In genomic region chr9:110834411-110834810, GRCm38 (mm10) we compare ENCODE assay signal across 25 mouse cellular contexts. TPM values are rescaled to one million over a fixed set of nuclear protein-coding genes. Genes with fewer than 3 reads are reported as not detected.
DNase-seq lines count a peak whose midpoint lies in the region; ATAC-seq and TF ChIP-seq lines count a peak whose summit lies in the region.
"Had no signal": no experiment of that assay in that cellular context is flagged by ENCODE, and none has a peak within 500 bp of the region (broad histone marks: within the 10 kb centered on the region; RNA-seq: fewer than 3 reads in every experiment).

TSS of gene Prss45 (plus strand) at chr9:110834588.

- no peak for DNase-seq in heart, postnatal 36 days
- DNase-seq in kidney, adult 2 months, result no peak
- no peak for DNase-seq in neural tube, embryonic 10.5 days (ENCODE audit: extremely low spot score, low spot score)
- no peak for DNase-seq in hindbrain, postnatal 0 days (ENCODE audit: low spot score)
- DNase-seq in embryo, embryonic 10 days (ENCODE audit: low spot score), result no peak
- DNase-seq: cerebellum, postnatal 10 days; kidney, adult 8-10 months; lung, adult 2 months; thymus, postnatal 36 days had no signal

- H3K4me2 ChIP-seq in heart, embryonic 12.5 days, result peak within 1 kb of the TSS; percentile 20; the same call in 1 of the 2 replicates
- peak within 1 kb of the TSS; percentile 25; the same call in 1 of the 2 replicates for H3K4me2 ChIP-seq in kidney, embryonic 15.5 days
- 0 out of 2 replicates have a peak within 1 kb of the TSS, but pooled peaks have one; percentile 7 for H3K4me2 ChIP-seq in neural tube, embryonic 12.5 days (replicated peaks)
- no peak within 1 kb of the TSS for H3K4me2 ChIP-seq in hindbrain, postnatal 0 days (ENCODE audit: low read depth, low read length)

- no peak within 1 kb of the TSS for H3K9ac ChIP-seq in heart, embryonic 12.5 days
- H3K9ac ChIP-seq in kidney, embryonic 15.5 days, result no peak within 1 kb of the TSS
- H3K9ac ChIP-seq in neural tube, embryonic 12.5 days, result no peak within 1 kb of the TSS
- H3K9ac ChIP-seq in hindbrain, postnatal 0 days (replicated peaks; ENCODE audit: low read length), result no peak within 1 kb of the TSS

- no peak for TF ChIP-seq POLR2A in kidney, adult 2 months (IDR thresholded peaks at IDR 0.05; ENCODE audit: low read depth, low read length)

- H3K27me3 ChIP-seq in heart, embryonic 12.5 days (replicated peaks), result peaks cover 11% of the 10 kb centered on the region
- H3K27me3 ChIP-seq in kidney, embryonic 15.5 days, result no peaks in the 10 kb centered on the region
- no peaks in the 10 kb centered on the region for H3K27me3 ChIP-seq in kidney, adult 2 months (replicated peaks; ENCODE audit: control insufficient read depth, insufficient read depth, low read length)
- no peaks in the 10 kb centered on the region for H3K27me3 ChIP-seq in neural tube, embryonic 12.5 days (replicated peaks)
- no peaks in the 10 kb centered on the region for H3K27me3 ChIP-seq in hindbrain, postnatal 0 days (ENCODE audit: insufficient read depth, low read length)

- H3K36me3 ChIP-seq in heart, embryonic 12.5 days, result no peaks in the 10 kb centered on the region
- H3K36me3 ChIP-seq in kidney, embryonic 15.5 days, result no peaks in the 10 kb centered on the region
- no peaks in the 10 kb centered on the region for H3K36me3 ChIP-seq in kidney, adult 2 months (ENCODE audit: control insufficient read depth, insufficient read depth, low read length)
- H3K36me3 ChIP-seq in neural tube, embryonic 12.5 days, result no peaks in the 10 kb centered on the region
- H3K36me3 ChIP-seq in hindbrain, postnatal 0 days (ENCODE audit: insufficient read depth, low read length), result no peaks in the 10 kb centered on the region
- H3K36me3 ChIP-seq: G1E had no signal

- H3K4me3 ChIP-seq in heart, embryonic 12.5 days, result no peak within 1 kb of the TSS
- no peak within 1 kb of the TSS for H3K4me3 ChIP-seq in kidney, embryonic 15.5 days (replicated peaks)
- no peak within 1 kb of the TSS for H3K4me3 ChIP-seq in kidney, adult 2 months (ENCODE audit: insufficient read depth, low read depth, low read length)
- H3K4me3 ChIP-seq in neural tube, embryonic 12.5 days, result no peak within 1 kb of the TSS
- H3K4me3 ChIP-seq in hindbrain, postnatal 0 days (ENCODE audit: low read length), result no peak within 1 kb of the TSS
- H3K4me3 ChIP-seq: erythroblast, embryonic 14.5 days had no signal

- H3K27ac ChIP-seq in heart, embryonic 12.5 days (ENCODE audit: poor library complexity, severe bottlenecking), result no peak within 1 kb of the TSS
- no peak within 1 kb of the TSS for H3K27ac ChIP-seq in kidney, embryonic 15.5 days
- no peak within 1 kb of the TSS for H3K27ac ChIP-seq in kidney, adult 2 months (ENCODE audit: insufficient read depth, low read depth, low read length)
- no peak within 1 kb of the TSS for H3K27ac ChIP-seq in neural tube, embryonic 12.5 days
- 0 out of 2 replicates have a peak within 1 kb of the TSS, but pooled peaks have one; percentile 58 for H3K27ac ChIP-seq in hindbrain, postnatal 0 days
- H3K27ac ChIP-seq: stomach, postnatal 0 days had no signal

- no peaks in the 10 kb centered on the region for H3K9me3 ChIP-seq in heart, embryonic 12.5 days (replicated peaks)
- H3K9me3 ChIP-seq in kidney, embryonic 15.5 days (replicated peaks), result no peaks in the 10 kb centered on the region
- no peaks in the 10 kb centered on the region for H3K9me3 ChIP-seq in neural tube, embryonic 12.5 days
- H3K9me3 ChIP-seq in hindbrain, postnatal 0 days (ENCODE audit: low read length), result no peaks in the 10 kb centered on the region
- H3K9me3 ChIP-seq: G1E had no signal

- TF ChIP-seq CTCF in kidney, adult 2 months (conservative IDR thresholded peaks at IDR 0.05; ENCODE audit: insufficient read depth, insufficient read length, low read depth, low read length), result no peak
- no peak for TF ChIP-seq CTCF in hindbrain, postnatal 0 days (IDR thresholded peaks at IDR 0.05; ENCODE audit: low read depth)

- no peaks in the 10 kb centered on the region for H3K4me1 ChIP-seq in heart, embryonic 12.5 days (replicated peaks)
- H3K4me1 ChIP-seq in kidney, embryonic 15.5 days, result no peaks in the 10 kb centered on the region
- no peaks in the 10 kb centered on the region for H3K4me1 ChIP-seq in kidney, adult 2 months (ENCODE audit: control insufficient read depth, insufficient read depth, low read length)
- H3K4me1 ChIP-seq in neural tube, embryonic 12.5 days, result no peaks in the 10 kb centered on the region
- H3K4me1 ChIP-seq in hindbrain, postnatal 0 days (ENCODE audit: insufficient read depth, low read length), result no peaks in the 10 kb centered on the region

- intact Hi-C loops in heart, postnatal 36 days (cut with DNase I), result no loop called here

- no peak for ATAC-seq in heart, embryonic 12.5 days (ENCODE audit: insufficient number of reproducible peaks, low FRiP score)
- ATAC-seq in kidney, embryonic 15.5 days (replicated peaks; ENCODE audit: low FRiP score), result no peak
- no peak for ATAC-seq in neural tube, embryonic 12.5 days (ENCODE audit: low FRiP score, low read depth)
- ATAC-seq in hindbrain, postnatal 0 days, result no peak
- ATAC-seq: forebrain, embryonic 16.5 days had no signal

- WGBS in heart, embryonic 12.5 days, result 64% methylated on average over 19 of the region's 19 CpGs
- WGBS in kidney, embryonic 15.5 days, result 89% methylated on average over 19 of the region's 19 CpGs
- WGBS in kidney, adult 2 months, result 88% methylated on average over 19 of the region's 19 CpGs
- 82% methylated on average over 19 of the region's 19 CpGs for WGBS in neural tube, embryonic 12.5 days
- WGBS in hindbrain, postnatal 0 days, result 82% methylated on average over 19 of the region's 19 CpGs

RNA-seq across cellular contexts. Expression of gene Prss45, which starts in this region (rescaled TPM):
- polyA plus RNA-seq in heart, embryonic 12.5 days (2016; fragmentation: Nextera tagmentation; extraction: Ambion mirVana), result not detected in 2 replicates
- total RNA-seq in heart, postnatal 36 days (2021), result not detected
- polyA plus RNA-seq in kidney, embryonic 15.5 days (2015; fragmentation: Nextera tagmentation; extraction: Ambion mirVana), result not detected in 2 replicates
- not detected in 2 replicates for polyA plus RNA-seq in kidney, adult 2 months (2012; rRNA removed)
- polyA plus RNA-seq in neural tube, embryonic 12.5 days (2016; fragmentation: Nextera tagmentation; extraction: Ambion mirVana), result not detected in 2 replicates
- total RNA-seq in hindbrain, postnatal 0 days (2014; rRNA removed), result 0.47 TPM in 1 of 2 replicates, not detected in the other
- 0.16 and 0.29 TPM in 2 replicates for polyA plus RNA-seq in hindbrain, postnatal 0 days (2015; fragmentation: Nextera tagmentation; extraction: Ambion mirVana)
- total RNA-seq: adrenal gland, postnatal 4 days; gastrocnemius, postnatal 4 days; heart, postnatal 25 days; liver, adult 2 months; megakaryocyte progenitor cell, adult 5-6 weeks; monocyte, adult 5-6 weeks had no signal
- polyA plus RNA-seq: C2C12; erythroblast, embryonic 14.5 days; forebrain, embryonic 16.5 days; G1E; large intestine, adult 2 months; liver, adult 2 months; lung, adult 2 months; neural tube, embryonic 14.5 days; stomach, postnatal 0 days had no signal
